ENCODE assay signal across 20 mouse cellular contexts in genomic region chr7:25003291-25003690, GRCm38 (mm10). TPM values are rescaled to one million over a fixed set of nuclear protein-coding genes. Genes with fewer than 3 reads are reported as not detected.
DNase-seq lines count a peak whose midpoint lies in the region; ATAC-seq and TF ChIP-seq lines count a peak whose summit lies in the region.
"Had no signal": no experiment of that assay in that cellular context is flagged by ENCODE, and none has a peak within 500 bp of the region (broad histone marks: within the 10 kb centered on the region; RNA-seq: fewer than 3 reads in every experiment).

No protein-coding gene starts in this region.

- H3K4me1 ChIP-seq in hindbrain, embryonic 13.5 days (replicated peaks) = peaks cover 56% of the 10 kb centered on the region
- H3K4me1 ChIP-seq in hindbrain, embryonic 10.5 days (replicated peaks) = peaks cover 42% of the 10 kb centered on the region
- H3K4me1 ChIP-seq in forebrain, embryonic 14.5 days (ENCODE audit: control insufficient read depth, insufficient read depth, low read length) = peaks cover 33% of the 10 kb centered on the region
- H3K4me1 ChIP-seq in midbrain, embryonic 16.5 days (ENCODE audit: control insufficient read depth, insufficient read depth, low read length) = peaks cover 54% of the 10 kb centered on the region

- no peak for TF ChIP-seq POLR2A in brain, embryonic 14.5 days (IDR thresholded peaks at IDR 0.05; ENCODE audit: borderline replicate concordance, extremely low read depth, insufficient read depth, insufficient read length, poor library complexity, severe bottlenecking)

- ATAC-seq in hindbrain, embryonic 13.5 days (ENCODE audit: low FRiP score) = no peak
- no peak for ATAC-seq in forebrain, embryonic 14.5 days
- ATAC-seq in midbrain, embryonic 16.5 days = no peak

- H3K4me2 ChIP-seq in hindbrain, embryonic 13.5 days = peak overlapping the region; percentile 71
- H3K4me2 ChIP-seq in forebrain, embryonic 14.5 days (ENCODE audit: low read length) = peak overlapping the region; percentile 90
- peak overlapping the region; percentile 74 for H3K4me2 ChIP-seq in midbrain, embryonic 16.5 days (ENCODE audit: low read length)

- 0 out of 2 replicates have a peak, but pooled peaks cover 2% of the 10 kb centered on the region for H3K27me3 ChIP-seq in hindbrain, embryonic 13.5 days
- peaks cover 60% of the 10 kb centered on the region for H3K27me3 ChIP-seq in hindbrain, embryonic 10.5 days (ENCODE audit: insufficient read depth, poor library complexity, severe bottlenecking)
- no peaks in the 10 kb centered on the region for H3K27me3 ChIP-seq in forebrain, embryonic 14.5 days (replicated peaks; ENCODE audit: control insufficient read depth, insufficient read depth, low read length)
- no peaks in the 10 kb centered on the region for H3K27me3 ChIP-seq in midbrain, embryonic 16.5 days (ENCODE audit: control insufficient read depth, insufficient read depth, low read depth, low read length)

- WGBS in hindbrain, embryonic 13.5 days = 34% methylated on average over 11 of the region's 11 CpGs
- 66% methylated on average over 11 of the region's 11 CpGs for WGBS in hindbrain, embryonic 10.5 days
- WGBS in forebrain, embryonic 14.5 days = 19% methylated on average over 11 of the region's 11 CpGs
- WGBS in midbrain, embryonic 16.5 days = 23% methylated on average over 11 of the region's 11 CpGs

- DNase-seq in hindbrain, embryonic 10.5 days (ENCODE audit: low spot score) = no peak
- DNase-seq in brain, embryonic 14.5 days (ENCODE audit: low read depth) = peak; percentile 49
- peak; percentile 38 for DNase-seq in forebrain, embryonic 14.5 days (ENCODE audit: low spot score)
- DNase-seq in kidney, postnatal 36 days = no peak
- DNase-seq in layer of hippocampus, adult 8-10 months (ENCODE audit: low spot score in 2 of 2) = no peak
- DNase-seq in lung, postnatal 4 days = no peak
- DNase-seq: adrenal gland, adult 8-10 months; gastrocnemius, adult 2 months; heart, postnatal 4 days; thymus, adult 18-20 months had no signal

- H3K9ac ChIP-seq in hindbrain, embryonic 13.5 days = peak overlapping the region; percentile 96
- H3K9ac ChIP-seq in forebrain, embryonic 14.5 days (ENCODE audit: low read length) = peak overlapping the region; percentile 45
- peak overlapping the region; percentile 99 for H3K9ac ChIP-seq in midbrain, embryonic 16.5 days (ENCODE audit: low read depth, low read length)
- H3K9ac ChIP-seq: liver, embryonic 14.5 days had no signal

- H3K36me3 ChIP-seq in hindbrain, embryonic 13.5 days = peaks cover 37% of the 10 kb centered on the region
- H3K36me3 ChIP-seq in hindbrain, embryonic 10.5 days = no peaks in the 10 kb centered on the region
- peaks cover 23% of the 10 kb centered on the region for H3K36me3 ChIP-seq in forebrain, embryonic 14.5 days (ENCODE audit: control insufficient read depth, insufficient read depth, low read length)
- H3K36me3 ChIP-seq in midbrain, embryonic 16.5 days (ENCODE audit: control insufficient read depth, insufficient read depth, low read length) = peaks cover 26% of the 10 kb centered on the region

- peak overlapping the region; percentile 66 for H3K27ac ChIP-seq in hindbrain, embryonic 13.5 days
- no peak overlapping the region for H3K27ac ChIP-seq in hindbrain, embryonic 10.5 days
- no peak overlapping the region for H3K27ac ChIP-seq in forebrain, embryonic 14.5 days (ENCODE audit: low read depth, low read length)
- peak overlapping the region; percentile 63 for H3K27ac ChIP-seq in midbrain, embryonic 16.5 days (ENCODE audit: low read length)
- H3K27ac ChIP-seq: gastrocnemius, adult 2 months; liver, embryonic 14.5 days had no signal

- TF ChIP-seq CTCF in brain, embryonic 14.5 days (IDR thresholded peaks at IDR 0.05; ENCODE audit: borderline replicate concordance, extremely low read depth, insufficient read depth, insufficient read length) = no peak

- H3K9me3 ChIP-seq in hindbrain, embryonic 13.5 days = no peaks in the 10 kb centered on the region
- no peaks in the 10 kb centered on the region for H3K9me3 ChIP-seq in hindbrain, embryonic 10.5 days
- no peaks in the 10 kb centered on the region for H3K9me3 ChIP-seq in forebrain, embryonic 14.5 days (replicated peaks; ENCODE audit: control insufficient read depth, low read length)
- H3K9me3 ChIP-seq in midbrain, embryonic 16.5 days (replicated peaks; ENCODE audit: control insufficient read depth, low read length, poor library complexity, severe bottlenecking) = no peaks in the 10 kb centered on the region

- H3K4me3 ChIP-seq in hindbrain, embryonic 13.5 days = peak overlapping the region; percentile 84
- H3K4me3 ChIP-seq in hindbrain, embryonic 10.5 days = no peak overlapping the region; the same call in 1 of the 2 replicates
- peak overlapping the region; percentile 65 for H3K4me3 ChIP-seq in forebrain, embryonic 14.5 days (ENCODE audit: low read depth, low read length)
- H3K4me3 ChIP-seq in midbrain, embryonic 16.5 days (ENCODE audit: low read depth, low read length) = peak overlapping the region; percentile 90
- H3K4me3 ChIP-seq: gastrocnemius, adult 2 months had no signal

RNA-seq across cellular contexts. Expression of gene Atp1a3, which starts 2.5 kb away (rescaled TPM):
- polyA plus RNA-seq in hindbrain, embryonic 13.5 days (2015; fragmentation: Nextera tagmentation; extraction: Ambion mirVana) = 253 and 258 TPM in 2 replicates
- polyA plus RNA-seq in hindbrain, embryonic 10.5 days (2016; fragmentation: Nextera tagmentation; extraction: Ambion mirVana) = 11.8 and 45.9 TPM in 2 replicates
- 160 and 331 TPM in 2 replicates for polyA plus RNA-seq in brain, embryonic 14.5 days (2012; rRNA removed)
- polyA plus RNA-seq in forebrain, embryonic 14.5 days (2014; fragmentation: Nextera tagmentation; extraction: Ambion mirVana) = 122 and 183 TPM in 2 replicates
- polyA plus RNA-seq in midbrain, embryonic 16.5 days (2015; fragmentation: Nextera tagmentation; extraction: Ambion mirVana) = 447 and 557 TPM in 2 replicates
- total RNA-seq in layer of hippocampus, adult 8-10 months (2022) = 1,000 to 10,000 TPM; 2,163 to 2,251 (median 2,216) TPM
- total RNA-seq: gastrocnemius, adult 2 months had no signal

RNA-seq across cellular contexts. Expression of gene Rabac1, which starts 30.7 kb away (rescaled TPM):
- 220 and 226 TPM in 2 replicates for polyA plus RNA-seq in hindbrain, embryonic 13.5 days (2015; fragmentation: Nextera tagmentation; extraction: Ambion mirVana)
- 98.4 and 126 TPM in 2 replicates for polyA plus RNA-seq in hindbrain, embryonic 10.5 days (2016; fragmentation: Nextera tagmentation; extraction: Ambion mirVana)
- polyA plus RNA-seq in brain, embryonic 14.5 days (2012; rRNA removed) = 244 and 306 TPM in 2 replicates
- 240 and 248 TPM in 2 replicates for polyA plus RNA-seq in forebrain, embryonic 14.5 days (2014; fragmentation: Nextera tagmentation; extraction: Ambion mirVana)
- polyA plus RNA-seq in midbrain, embryonic 16.5 days (2015; fragmentation: Nextera tagmentation; extraction: Ambion mirVana) = 288 and 310 TPM in 2 replicates
- 100 to 1,000 TPM; 293 to 308 (median 300) TPM for total RNA-seq in layer of hippocampus, adult 8-10 months (2022)

RNA-seq across cellular contexts. Expression of gene Gm4881, which starts 59.0 kb away (rescaled TPM):
- 5.1 and 5.8 TPM in 2 replicates for polyA plus RNA-seq in hindbrain, embryonic 13.5 days (2015; fragmentation: Nextera tagmentation; extraction: Ambion mirVana)
- 0.42 and 2.7 TPM in 2 replicates for polyA plus RNA-seq in hindbrain, embryonic 10.5 days (2016; fragmentation: Nextera tagmentation; extraction: Ambion mirVana)
- polyA plus RNA-seq in brain, embryonic 14.5 days (2012; rRNA removed) = 5.9 and 11.2 TPM in 2 replicates
- 0.70 and 1.1 TPM in 2 replicates for polyA plus RNA-seq in forebrain, embryonic 14.5 days (2014; fragmentation: Nextera tagmentation; extraction: Ambion mirVana)
- 3.8 and 4.5 TPM in 2 replicates for polyA plus RNA-seq in midbrain, embryonic 16.5 days (2015; fragmentation: Nextera tagmentation; extraction: Ambion mirVana)
- not detected for total RNA-seq in layer of hippocampus, adult 8-10 months (2022)
- total RNA-seq: adrenal gland, adult 8-10 months; CH12.LX; common myeloid progenitor, adult 5-6 weeks; gastrocnemius, adult 2 months; heart, postnatal 4 days; left cerebral cortex, adult 8-10 months; megakaryocyte, adult 5-6 weeks; neutrophil, adult 5-6 weeks had no signal
- polyA plus RNA-seq: kidney, embryonic 14.5 days; liver, embryonic 14.5 days; spleen, adult 2 months had no signal

Comparison
In these comparisons a context has a peak if more than half of its experiments do, and no peak if none do; other contexts are left out.
1. H3K27ac ChIP-seq: peak in hindbrain, embryonic 13.5 days (single experiment) and midbrain, embryonic 16.5 days (single experiment); none in hindbrain, embryonic 10.5 days (single experiment) and forebrain, embryonic 14.5 days (single experiment).
2. H3K9ac ChIP-seq: peak in every context shown above with its lines; median percentile 99 in midbrain, embryonic 16.5 days; 96 in hindbrain, embryonic 13.5 days; 45 in forebrain, embryonic 14.5 days.
3. DNase-seq: peak in brain, embryonic 14.5 days (single experiment) and forebrain, embryonic 14.5 days (single experiment); none in hindbrain, embryonic 10.5 days (single experiment), kidney, postnatal 36 days (0 of 2), layer of hippocampus, adult 8-10 months (0 of 2) and lung, postnatal 4 days (0 of 2).
4. Peak in every context shown above with its lines, with median percentiles within 50 percentile points of each other: H3K4me2 ChIP-seq.